Mouse (Mus musculus) embryonic fibroblast, embryonic 13.5 days (primary cell): Measurements from ENCODE around the gene Crygb.

ENCODE experiments used
- CTCF ChIP-seq: IDR thresholded peaks from 2 replicates; pipeline ENCODE4 v1.5.1; 2011; ENCODE audit warnings: mild to moderate bottlenecking, control low read depth, low read length, moderate library complexity, borderline replicate concordance; ENCODE audit not compliant: insufficient read depth
- POLR2A ChIP-seq: IDR thresholded peaks from 2 replicates; pipeline ENCODE4 v1.6.1; 2011; ENCODE audit warnings: low read depth, mild to moderate bottlenecking, control low read depth, low read length, moderate library complexity

- TF ChIP-seq CTCF (no peak), POLR2A (no peak)
Observed at GRCm38 (mm10) chr1:65063352-65063751, 18.7 kb downstream of the Crygb start, which contains the start of gene Crygd.
